Mouse (Mus musculus): ENCODE results near the gene Mpv17l2.

GRCm38 (mm10) chr8:70775227-70775626 lies 14.5 kb upstream of the Mpv17l2 start:
- TF ChIP-seq CTCF (IDR thresholded peaks at IDR 0.05; ENCODE audit: insufficient read depth, low read length) = no peak
- no peak for TF ChIP-seq POLR2A (IDR thresholded peaks at IDR 0.05; ENCODE audit: borderline replicate concordance, extremely low read depth, low read depth, low read length)

Data from lung, adult 2 months (tissue).